Mouse (Mus musculus) bone marrow, adult 2 months (tissue): Measurements from ENCODE around the gene Gemin2.
"Not testable (repeated sequence)": the region's sequence is repeated elsewhere in the genome, so short reads cannot be mapped to it uniquely, and the experiment has no call there.

Experiments used
- CTCF ChIP-seq: fragments of 200-500 bp; IDR thresholded peaks from 2 replicates; pipeline ENCODE4 v1.5.1; 2011; ENCODE audit warnings: low read length, control low read depth; ENCODE audit not compliant: control insufficient read depth, insufficient read depth
- POLR2A ChIP-seq: fragments of 200-500 bp; IDR thresholded peaks from 2 replicates; pipeline ENCODE4 v1.6.1; 2011; ENCODE audit warnings: low read depth, mild to moderate bottlenecking, control low read depth, low read length, borderline replicate concordance; ENCODE audit not compliant: control insufficient read depth

DNA sequence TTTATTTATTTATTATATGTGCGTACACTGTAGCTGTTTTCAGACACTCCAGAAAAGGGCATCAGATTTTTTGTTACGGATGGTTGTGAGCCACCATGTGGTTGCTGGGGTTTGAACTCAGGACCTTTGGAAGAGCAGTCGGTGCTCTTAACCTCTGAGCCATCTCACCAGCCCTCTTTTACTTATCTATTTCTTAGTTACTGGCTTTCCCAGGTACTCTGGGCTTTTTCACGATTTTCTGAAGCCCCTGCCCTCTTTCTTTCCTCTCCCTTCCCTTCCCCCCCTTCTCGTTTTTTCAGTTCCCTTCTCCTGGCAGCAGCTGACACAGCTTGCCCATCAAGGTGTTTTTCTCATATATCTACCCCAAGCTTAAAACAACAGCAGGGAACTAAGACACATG, 45.0 kb downstream of the Gemin2 start:
- TF ChIP-seq CTCF, POLR2A: not testable (repeated sequence)
